Mouse (Mus musculus) lung, adult 18-20 months (tissue): ENCODE data around the gene Rnd2.
A peak's percentile ranks its signal among the peaks of the same experiment; 100 is the strongest.
"Not testable (repeated sequence)": the region's sequence is repeated elsewhere in the genome, so short reads cannot be mapped to it uniquely, and the experiment has no call there.

Experiments used
- DNase-seq, 2 experiments: peaks; one replicate each; pipeline ENCODE4 v3.0.0; 2022; ENCODE audit warnings: mixed read lengths in 2 of 2

Gene Rnd2

DNA sequence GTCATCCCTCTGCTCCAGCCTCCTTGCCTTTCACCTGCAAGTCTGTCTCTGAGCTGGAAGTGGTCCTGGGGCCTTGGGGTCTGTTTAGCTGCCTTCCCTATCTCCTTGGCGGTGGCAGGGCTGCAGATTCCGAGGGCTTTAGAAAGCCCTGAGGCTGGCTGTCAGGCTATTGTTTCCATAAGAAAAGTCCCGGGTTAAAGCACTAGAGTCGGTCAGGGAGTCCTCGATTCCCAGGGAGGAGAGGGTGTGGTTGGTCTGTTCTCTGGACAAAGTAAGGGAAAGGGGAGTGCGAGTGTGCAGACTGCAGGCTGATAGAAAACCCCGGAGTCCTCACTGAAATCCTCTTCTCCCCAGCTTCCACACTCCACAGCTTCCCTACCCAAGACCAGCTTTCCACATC is 5.4 kb downstream of the Rnd2 start:
- DNase-seq: no peak

GRCm38 (mm10) chr11:101471926-101472325 is 7.1 kb downstream of the Rnd2 start:
- no peak for DNase-seq

GRCm38 (mm10) chr11:101472336-101472735 is 7.5 kb downstream of the Rnd2 start:
- DNase-seq: no peak

- DNase-seq: not testable (repeated sequence)
Measured at GRCm38 (mm10) chr11:101473686-101474085, 8.9 kb downstream of the Rnd2 start.

DNA sequence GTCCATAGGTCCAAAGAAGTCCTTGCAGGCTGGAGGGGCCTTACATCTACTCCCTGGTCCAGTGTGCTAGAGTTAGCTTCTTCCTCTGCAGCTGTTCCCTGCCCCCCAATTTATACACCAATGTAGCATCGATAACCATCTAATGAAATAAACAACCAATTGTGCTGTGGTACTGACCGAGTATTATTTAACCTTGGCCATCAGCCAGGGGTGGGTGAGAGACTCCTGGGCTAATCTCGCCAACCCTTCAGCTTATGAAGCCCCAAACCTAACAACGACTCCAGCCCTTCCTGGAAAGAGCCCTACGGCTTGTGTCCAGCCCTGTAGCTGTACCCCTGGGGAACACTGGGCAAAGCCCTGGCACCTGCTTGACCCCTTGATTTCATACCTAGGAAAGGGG is 9.5 kb downstream of the Rnd2 start:
- DNase-seq: peak; percentile 22 to 53

- not testable (repeated sequence) for DNase-seq
Measured at GRCm38 (mm10) chr11:101476361-101476760, 11.6 kb downstream of the Rnd2 start.

DNA sequence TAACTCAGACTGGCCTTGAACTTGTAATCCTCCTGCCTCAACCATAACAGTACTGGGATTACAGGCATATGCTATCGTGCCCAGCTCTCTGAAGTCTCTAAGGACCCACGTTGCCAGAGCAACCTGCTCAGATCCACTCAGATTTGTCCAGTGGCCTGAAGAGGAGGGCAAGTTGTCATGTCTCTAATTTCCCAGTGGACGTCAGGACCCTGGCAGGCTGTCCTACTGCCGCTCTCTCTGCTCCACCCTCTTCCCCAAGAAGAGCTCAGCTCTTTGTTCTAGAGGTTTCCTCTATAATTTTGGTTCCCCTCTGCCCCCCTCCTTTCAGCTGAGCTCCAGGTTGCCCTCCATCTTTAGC is 12.4 kb downstream of the Rnd2 start:
- DNase-seq: no peak

GRCm38 (mm10) chr11:101477552-101478211 is 12.9 kb downstream of the Rnd2 start:
- DNase-seq: no peak

- DNase-seq: no peak
Measured at GRCm38 (mm10) chr11:101479171-101479635, 14.4 kb downstream of the Rnd2 start.

DNA sequence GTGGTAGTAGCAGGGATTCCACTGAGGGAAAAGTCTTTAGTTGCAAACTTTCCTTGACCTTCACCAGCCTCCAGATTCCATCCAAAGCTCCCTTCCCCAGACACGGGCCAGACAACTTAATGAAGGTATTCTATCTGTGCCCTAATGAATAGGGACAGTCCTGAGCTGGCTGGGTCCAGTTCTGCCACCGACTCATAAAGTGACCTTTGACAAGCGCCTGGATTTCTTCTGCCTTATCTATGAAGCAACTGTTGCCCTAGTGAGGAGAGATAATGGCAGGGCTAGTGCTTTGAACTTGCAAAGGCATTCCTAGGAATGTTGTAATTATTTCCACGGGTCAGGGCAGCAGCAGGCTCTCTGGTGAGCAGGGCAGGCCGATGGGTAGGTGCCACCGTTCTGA is 16.1 kb downstream of the Rnd2 start:
- no peak for DNase-seq

GRCm38 (mm10) chr11:101483804-101484203 is 19.0 kb downstream of the Rnd2 start:
- DNase-seq: no peak

DNA sequence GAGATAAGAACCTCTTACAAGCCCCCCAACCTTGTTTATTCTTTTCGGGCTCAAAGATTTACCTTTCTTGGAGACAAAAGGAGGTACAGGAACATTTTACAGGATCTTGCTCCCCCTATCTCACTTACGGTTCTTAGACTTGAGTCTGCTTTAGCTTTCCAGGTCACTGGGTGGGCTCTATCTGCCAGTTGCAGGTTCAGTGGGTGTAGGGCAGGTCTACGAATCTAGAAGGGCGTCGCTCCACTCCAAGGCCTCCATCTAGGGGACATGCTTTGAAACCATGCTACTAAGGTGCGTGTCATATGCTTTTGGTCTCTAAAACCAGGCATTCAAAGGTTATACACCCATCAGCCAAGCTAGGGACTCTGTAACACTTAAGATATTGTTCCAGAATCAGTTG is 19.4 kb downstream of the Rnd2 start:
- DNase-seq: no peak

DNA sequence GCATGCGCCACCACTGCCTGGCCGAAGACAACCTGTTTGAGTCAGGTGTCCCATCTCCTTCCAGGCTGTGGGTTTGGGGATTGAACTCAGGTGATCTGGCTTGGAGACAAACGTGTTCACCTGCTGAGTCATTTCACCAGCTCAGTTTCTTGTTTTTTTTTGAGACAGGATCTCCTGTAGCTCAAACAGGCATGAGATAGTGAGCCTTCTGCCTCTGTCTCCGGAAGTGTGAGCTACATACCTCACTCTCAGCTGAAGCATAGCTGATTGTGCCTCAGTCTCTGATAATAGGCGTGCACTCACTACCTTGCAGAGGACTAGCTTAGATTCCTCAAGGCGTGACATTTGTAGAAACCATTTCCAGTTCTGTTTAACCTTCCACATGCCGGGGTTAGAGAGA is 20.0 kb downstream of the Rnd2 start:
- DNase-seq: no peak

DNA sequence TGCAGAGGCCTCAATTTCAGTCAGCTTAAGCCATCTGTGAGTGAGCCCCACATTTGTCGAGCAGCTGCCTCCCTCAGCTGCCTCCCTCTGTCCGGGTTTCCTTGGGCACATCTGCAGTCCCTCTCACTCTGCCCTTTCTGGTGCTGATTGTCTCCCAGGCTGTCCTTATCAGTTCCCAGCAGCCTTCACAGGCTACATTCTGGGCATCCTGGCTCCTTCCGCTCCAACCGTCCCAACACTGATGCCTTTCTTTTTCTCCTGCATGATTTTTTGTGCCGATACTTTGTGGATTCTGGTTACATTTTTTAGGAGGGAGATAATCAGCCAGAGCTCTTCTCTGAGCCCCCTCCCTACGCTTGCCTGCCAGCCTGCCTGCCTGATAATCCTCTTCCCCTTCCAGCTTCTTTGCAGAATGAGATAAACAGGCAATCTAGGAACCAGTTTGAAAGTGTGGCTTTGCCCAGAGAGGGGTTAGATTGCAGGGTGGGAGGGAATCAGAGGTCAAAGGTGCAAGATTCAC is 20.8 kb downstream of the Rnd2 start:
- DNase-seq: no peak

- no peak for DNase-seq
Measured at GRCm38 (mm10) chr11:101486126-101486525, 21.3 kb downstream of the Rnd2 start.

- DNase-seq: no peak
Measured at GRCm38 (mm10) chr11:101506269-101506780, 41.5 kb downstream of the Rnd2 start.

DNA sequence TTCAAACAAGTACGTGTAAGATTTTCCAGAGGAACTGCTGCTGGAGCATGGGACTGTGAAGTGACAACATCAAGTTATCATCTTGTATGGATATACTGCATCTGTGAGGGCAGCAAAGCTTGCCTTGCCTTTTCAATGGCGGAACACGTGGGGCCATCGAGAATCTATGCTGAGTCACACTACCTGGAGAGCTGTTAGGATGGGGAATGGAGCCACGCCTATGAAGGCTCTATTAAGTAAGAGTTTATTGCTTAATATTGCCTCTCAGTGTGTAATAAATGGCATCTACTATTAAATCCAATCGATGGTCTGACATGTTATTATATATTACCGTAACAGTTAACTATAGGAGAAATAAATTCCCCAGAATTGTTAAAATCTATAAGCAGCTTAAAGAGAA is 42.3 kb downstream of the Rnd2 start:
- peak; percentile 34 to 36 for DNase-seq

- DNase-seq: no peak
Measured at GRCm38 (mm10) chr11:101518937-101519336, 54.1 kb downstream of the Rnd2 start.

GRCm38 (mm10) chr11:101519364-101519763 is 54.6 kb downstream of the Rnd2 start:
- DNase-seq: no peak
